Mouse (Mus musculus) small intestine, adult 2 months (tissue): ENCODE measurements around the gene Mcat. TPM values are rescaled to one million over a fixed set of nuclear protein-coding genes. Genes with fewer than 3 reads are reported as not detected.
A peak's percentile ranks its signal among the peaks of the same experiment; 100 is the strongest.

Experiments used
- H3K27ac ChIP-seq: fragments of 200-500 bp; 2 replicates; pipeline ENCODE4 v1.5.1; 2012; ENCODE audit warnings: low read depth, low read length, control low read depth, inconsistent platforms; ENCODE audit not compliant: insufficient read depth
- H3K27me3 ChIP-seq: fragments of 200-500 bp; 2 replicates; pipeline ENCODE4 v1.6.1; 2012; ENCODE audit warnings: mild to moderate bottlenecking, moderate library complexity, low read length, inconsistent platforms; ENCODE audit not compliant: control insufficient read depth, insufficient read depth
- H3K36me3 ChIP-seq: fragments of 200-500 bp; 2 replicates; pipeline ENCODE4 v1.6.1; 2012; ENCODE audit warnings: mild to moderate bottlenecking, low read length, control low read depth, inconsistent platforms; ENCODE audit not compliant: control insufficient read depth, insufficient read depth
- H3K4me1 ChIP-seq: fragments of 200-500 bp; 2 replicates; pipeline ENCODE4 v1.6.1; 2012; ENCODE audit warnings: low read length, inconsistent platforms, mixed read lengths; ENCODE audit not compliant: control insufficient read depth, insufficient read depth, insufficient read length
- H3K4me3 ChIP-seq: fragments of 200-500 bp; 2 replicates; pipeline ENCODE4 v1.5.1; 2012; ENCODE audit warnings: low read depth, mild to moderate bottlenecking, control low read depth, inconsistent platforms, low read length, moderate library complexity
- CTCF ChIP-seq: fragments of 200-500 bp; IDR thresholded peaks from 2 replicates; pipeline ENCODE4 v1.5.1; 2012; ENCODE audit warnings: low read depth, mild to moderate bottlenecking, control low read depth, inconsistent platforms, low read length, moderate library complexity, mixed read lengths; ENCODE audit not compliant: insufficient replicate concordance, insufficient read length; ENCODE audit errors: extremely low read depth
- POLR2A ChIP-seq: fragments of 200-500 bp; IDR thresholded peaks from 2 replicates; pipeline ENCODE4 v1.6.1; 2012; ENCODE audit warnings: low read depth, mild to moderate bottlenecking, control low read depth, inconsistent platforms, low read length, moderate library complexity
- WGBS: fragments of 180-500 bp; shearing (Covaris S2); methylation state at CpG from one replicate; pipeline ENCODE4 v1.1.7; 2018; 5-methylcytosine and 5-hydroxymethylcytosine counted together
- polyA plus RNA-seq: library from polyadenylated mRNA; depleted of rRNA; stranded (reverse); fragments of >200 nt; gene quantifications from 2 replicates; pipeline ENCODE4 v1.2.3, GENCODE M21; 2012

The Mcat gene
- polyA plus RNA-seq, 1 experiment = 15.1 TPM

DNA sequence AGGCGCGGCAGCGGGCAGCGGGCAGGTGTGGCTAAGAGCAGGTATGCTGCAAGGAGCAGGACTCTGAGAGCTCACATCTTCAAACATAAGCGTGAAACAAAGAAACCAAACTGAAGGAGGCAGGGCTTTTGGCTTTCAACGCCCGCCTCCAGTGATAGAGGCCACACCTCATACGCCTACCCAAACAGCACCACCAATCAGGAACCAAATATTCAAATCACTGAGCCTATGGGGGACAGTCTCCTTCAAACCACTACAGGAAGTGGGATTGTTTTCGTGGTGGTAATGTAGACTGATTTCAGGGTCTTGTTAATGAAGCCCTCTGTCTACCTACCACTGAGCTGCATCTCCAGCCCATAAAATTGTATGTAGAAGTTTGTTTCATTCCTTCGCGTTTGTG is 6.1 kb upstream of the Mcat start:
- Histone ChIP-seq H3K36me3 (peaks cover 15% of the 10 kb centered on the region), H3K4me3 (no peak overlapping the region), H3K4me1 (peaks cover 5% of the 10 kb centered on the region; the same call in 1 of the 2 replicates), H3K27me3 (no peaks in the 10 kb centered on the region), H3K27ac (no peak overlapping the region)
- 73% methylated on average over 11 of the region's 11 CpGs for WGBS
- TF ChIP-seq POLR2A = no peak
- no peak for TF ChIP-seq CTCF

DNA sequence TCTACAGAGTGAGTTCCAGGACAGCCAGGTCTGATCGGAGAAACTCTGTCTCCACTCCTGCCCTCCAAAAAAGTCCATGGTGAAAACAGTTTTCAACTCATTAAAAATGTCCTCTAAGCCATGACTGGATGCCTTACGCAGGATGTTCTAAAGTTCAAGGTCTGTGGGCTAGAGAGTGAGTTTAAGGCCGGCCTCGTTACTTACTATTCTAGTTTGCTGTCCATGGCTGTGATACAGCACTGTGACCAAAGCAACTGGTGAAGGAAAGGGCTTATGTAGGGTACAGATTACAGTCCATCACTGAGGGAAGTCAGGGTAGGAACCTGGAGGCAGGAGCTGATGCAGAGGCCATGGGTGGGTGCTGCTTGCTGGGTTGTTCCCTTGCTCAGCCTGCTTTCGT is 5.0 kb upstream of the Mcat start:
- Histone ChIP-seq H3K4me3 (no peak overlapping the region), H3K36me3 (peaks cover 5% of the 10 kb centered on the region; the same call in 1 of the 2 replicates), H3K4me1 (peaks cover 8% of the 10 kb centered on the region), H3K27me3 (no peaks in the 10 kb centered on the region), H3K27ac (no peak overlapping the region)
- no peak for TF ChIP-seq CTCF
- TF ChIP-seq POLR2A = no peak
- 94% methylated on average over 5 of the region's 5 CpGs for WGBS

DNA sequence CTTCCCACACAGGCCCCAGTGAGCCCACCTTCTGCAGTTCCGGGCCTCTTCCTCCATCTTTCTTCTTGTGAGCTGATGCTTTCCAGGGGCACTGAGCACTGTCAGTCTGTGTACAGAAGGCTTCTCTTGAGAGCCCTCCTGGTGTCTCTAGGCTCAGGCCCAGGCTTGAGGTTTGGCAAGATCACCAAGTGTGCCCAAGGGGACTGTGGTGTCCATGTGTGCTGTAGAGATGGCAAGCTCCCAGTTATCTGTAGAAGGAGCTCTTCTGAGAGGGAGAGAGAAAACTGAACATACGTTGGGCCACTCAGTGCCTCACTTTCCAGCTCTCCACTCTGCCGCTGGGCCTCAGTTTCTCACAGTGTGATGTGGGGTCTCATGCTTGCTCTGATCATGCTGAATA is 4.1 kb upstream of the Mcat start:
- Histone ChIP-seq H3K4me1 (peaks cover 8% of the 10 kb centered on the region), H3K27me3 (no peaks in the 10 kb centered on the region), H3K27ac (no peak overlapping the region), H3K4me3 (no peak overlapping the region), H3K36me3 (peaks cover 2% of the 10 kb centered on the region; the same call in 1 of the 2 replicates)
- 91% methylated on average over 3 of the region's 3 CpGs for WGBS
- no peak for TF ChIP-seq POLR2A
- TF ChIP-seq CTCF = no peak

DNA sequence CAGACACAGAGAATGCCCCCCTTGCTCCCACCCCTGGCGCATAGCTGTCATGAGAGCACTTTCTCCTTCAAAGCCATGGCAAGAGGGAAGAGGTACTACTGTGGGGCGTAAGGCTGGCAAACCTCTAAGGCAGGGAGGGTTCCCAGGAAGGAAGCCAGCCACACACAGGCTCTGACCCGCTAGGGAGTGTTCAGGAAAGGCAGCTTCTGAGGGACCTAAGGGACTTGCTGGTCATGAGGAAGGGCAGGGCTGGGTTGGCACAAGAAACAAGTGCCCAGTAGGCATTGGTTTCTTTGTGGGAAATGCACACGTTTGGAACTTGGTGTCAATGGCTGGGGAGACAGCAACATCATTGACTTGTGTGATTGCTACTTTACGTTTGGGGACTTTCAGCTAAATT is 2.4 kb upstream of the Mcat start:
- Histone ChIP-seq H3K27me3 (no peaks in the 10 kb centered on the region), H3K36me3 (no peaks in the 10 kb centered on the region), H3K4me1 (peaks cover 8% of the 10 kb centered on the region), H3K27ac (no peak overlapping the region), H3K4me3 (no peak overlapping the region)
- WGBS = 78% methylated on average over 5 of the region's 5 CpGs
- no peak for TF ChIP-seq CTCF
- no peak for TF ChIP-seq POLR2A

DNA sequence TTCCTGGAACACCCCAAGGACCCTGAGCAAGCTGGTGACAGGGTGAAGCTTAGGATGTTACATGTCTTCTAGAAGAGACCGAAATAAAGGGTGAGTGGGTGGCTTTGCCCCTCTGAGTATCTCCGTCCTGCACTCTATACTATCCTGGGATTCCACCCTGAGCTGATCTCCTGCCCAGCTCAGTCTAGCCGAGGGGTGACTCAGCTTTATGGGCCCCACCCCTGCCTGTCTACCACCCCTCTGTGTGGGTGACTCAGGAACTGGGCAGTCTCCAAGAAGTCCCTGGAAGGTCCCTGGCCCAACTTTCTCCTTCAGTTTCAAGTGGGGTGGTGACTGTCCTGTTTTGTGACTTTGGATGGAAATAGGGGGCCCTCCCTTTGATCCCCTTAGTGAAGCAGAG is 1.8 kb upstream of the Mcat start:
- 71% methylated on average over 3 of the region's 3 CpGs for WGBS
- H3K4me1 ChIP-seq = peaks cover 8% of the 10 kb centered on the region
- H3K27ac ChIP-seq = no peak overlapping the region
- no peaks in the 10 kb centered on the region for H3K36me3 ChIP-seq
- no peaks in the 10 kb centered on the region for H3K27me3 ChIP-seq
- no peak for TF ChIP-seq POLR2A
- no peak for TF ChIP-seq CTCF
- no peak overlapping the region for H3K4me3 ChIP-seq

DNA sequence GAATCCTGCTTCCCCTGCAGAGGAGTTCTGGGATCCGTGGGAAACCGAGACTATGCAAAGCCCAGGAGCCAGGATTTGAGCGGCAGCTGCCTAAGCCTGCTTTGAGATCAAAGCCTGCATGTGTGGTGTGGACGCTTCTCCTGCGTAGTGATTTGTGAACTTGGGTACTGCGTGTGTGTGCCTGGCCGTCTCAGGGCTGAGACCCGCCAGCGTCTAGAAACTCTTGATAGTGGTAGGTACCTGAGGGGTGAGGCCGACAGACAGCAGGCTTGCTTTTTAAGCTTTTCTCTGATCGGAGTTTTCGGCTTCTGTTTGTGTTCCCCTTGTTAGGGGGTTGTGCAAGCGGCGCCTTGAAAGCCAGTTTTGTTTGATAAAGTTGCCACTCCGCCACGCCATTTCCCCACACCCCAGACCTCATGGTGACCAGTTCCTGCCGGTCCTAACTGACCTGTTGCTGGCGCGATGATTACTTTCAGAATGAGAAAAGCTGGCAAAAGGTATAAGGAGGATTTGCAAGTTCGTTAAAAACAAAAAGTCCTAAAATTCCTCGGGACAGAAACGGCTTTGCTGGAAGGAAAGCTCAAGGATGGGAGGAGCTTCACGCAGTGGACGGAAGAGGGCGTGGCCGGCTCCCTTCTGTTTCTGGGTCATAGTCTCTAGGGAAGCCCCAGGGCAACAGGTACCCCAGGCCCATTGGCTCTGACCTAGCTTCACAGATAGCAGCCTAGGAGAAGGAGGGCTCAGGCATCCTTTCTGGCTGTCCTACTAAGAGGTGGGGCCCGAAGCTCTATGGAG is 467 bp upstream of the Mcat start:
- Histone ChIP-seq H3K27me3 (no peaks in the 10 kb centered on the region), H3K36me3 (no peaks in the 10 kb centered on the region), H3K27ac (peak overlapping the region; percentile 59), H3K4me3 (peak overlapping the region; percentile 78), H3K4me1 (peaks cover 6% of the 10 kb centered on the region; the same call in 1 of the 2 replicates)
- no peak for TF ChIP-seq POLR2A
- no peak for TF ChIP-seq CTCF
- 1% methylated on average over 27 of the region's 27 CpGs for WGBS

DNA sequence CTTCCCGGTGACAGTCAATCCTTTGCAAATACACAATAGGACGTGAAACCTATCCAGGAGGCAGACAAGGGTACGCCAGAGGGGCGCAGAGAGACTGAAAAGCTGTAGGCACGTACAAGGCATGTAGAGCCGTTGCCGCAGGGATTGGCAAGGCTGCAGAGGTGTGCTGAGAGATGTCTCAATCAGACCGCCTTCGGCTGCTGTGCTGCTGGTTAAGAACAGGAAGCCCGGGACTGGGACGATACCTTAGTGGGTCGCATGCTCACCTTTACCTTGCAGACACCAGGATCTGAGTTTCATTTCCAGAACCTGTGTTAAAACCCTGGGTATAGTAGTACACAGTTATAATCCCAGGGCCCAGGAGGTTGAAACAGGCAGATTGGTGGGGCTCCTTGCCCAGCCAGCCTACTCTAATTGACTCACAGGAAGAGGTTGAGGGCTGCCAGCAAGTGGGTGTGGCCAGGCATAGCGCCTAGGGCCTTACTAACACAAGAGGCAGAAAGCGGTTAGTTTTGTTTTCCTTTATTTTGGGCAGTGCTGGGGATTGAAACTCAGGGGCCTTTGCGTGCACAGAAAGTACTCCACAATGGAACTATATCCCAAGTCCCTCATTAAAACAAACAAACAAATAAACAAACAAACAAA is 839 bp downstream of the Mcat start:
- TF ChIP-seq CTCF (no peak), POLR2A (no peak)
- Histone ChIP-seq H3K27ac (peak overlapping the region; percentile 58; the same call in 1 of the 2 replicates), H3K4me1 (peaks cover 6% of the 10 kb centered on the region; the same call in 1 of the 2 replicates), H3K27me3 (no peaks in the 10 kb centered on the region), H3K4me3 (peak overlapping the region; percentile 28; the same call in 1 of the 2 replicates), H3K36me3 (no peaks in the 10 kb centered on the region)
- 29% methylated on average over 15 of the region's 15 CpGs for WGBS
